Mouse (Mus musculus): ENCODE measurements around the gene Fgfr2.

DNA sequence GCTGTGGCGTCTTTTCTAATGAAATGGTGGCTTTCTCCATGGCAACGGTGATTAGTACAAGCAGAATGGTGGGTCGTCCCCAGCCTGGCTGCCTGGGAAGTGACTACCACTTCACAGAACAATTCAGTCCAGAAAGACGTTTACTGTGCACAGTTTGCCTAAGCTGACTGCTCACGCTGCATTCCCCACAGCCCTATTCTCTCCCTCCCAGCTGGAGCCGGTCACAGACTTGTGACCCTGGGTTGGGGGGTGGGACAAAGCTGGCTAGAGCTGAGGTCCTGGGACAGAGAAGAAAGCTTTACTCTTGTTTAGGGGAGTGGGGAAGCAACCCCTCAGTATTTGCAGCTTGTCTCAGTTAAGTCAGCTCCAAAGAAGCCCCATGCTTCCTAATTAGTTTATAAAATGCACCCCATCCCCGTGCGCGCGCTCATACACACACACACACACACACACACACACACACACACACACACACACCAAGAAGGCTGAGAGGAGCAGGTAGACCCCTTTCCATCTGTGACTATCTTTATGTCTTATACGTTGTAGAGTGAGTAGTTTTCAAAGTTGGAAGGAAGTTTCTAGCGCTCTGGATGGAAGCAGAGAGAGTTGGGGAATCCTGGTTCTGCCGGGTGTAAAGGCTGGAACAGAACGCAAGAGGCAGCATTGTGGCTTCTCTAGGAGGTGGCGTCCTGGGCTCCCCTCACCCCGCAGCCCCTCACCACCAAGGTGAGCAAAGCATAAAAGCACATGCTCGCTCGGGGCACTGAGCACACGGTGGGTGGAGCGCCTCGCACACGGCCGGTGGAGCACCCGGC lies 2754.1 kb downstream of the Fgfr2 start:
- TF ChIP-seq CTCF (IDR thresholded peaks at IDR 0.05; ENCODE audit: extremely low read depth, insufficient read length, insufficient replicate concordance, low read depth, low read length) (no peak), POLR2A (IDR thresholded peaks at IDR 0.05; ENCODE audit: low read depth, low read length) (no peak)

All from small intestine, adult 2 months (tissue).